Mouse (Mus musculus): ENCODE measurements around the gene Rsu1. TPM values are rescaled to one million over a fixed set of nuclear protein-coding genes. Genes with fewer than 3 reads are reported as not detected.

Gene Rsu1
- total RNA-seq, 1 experiment: 63.4 TPM

DNA sequence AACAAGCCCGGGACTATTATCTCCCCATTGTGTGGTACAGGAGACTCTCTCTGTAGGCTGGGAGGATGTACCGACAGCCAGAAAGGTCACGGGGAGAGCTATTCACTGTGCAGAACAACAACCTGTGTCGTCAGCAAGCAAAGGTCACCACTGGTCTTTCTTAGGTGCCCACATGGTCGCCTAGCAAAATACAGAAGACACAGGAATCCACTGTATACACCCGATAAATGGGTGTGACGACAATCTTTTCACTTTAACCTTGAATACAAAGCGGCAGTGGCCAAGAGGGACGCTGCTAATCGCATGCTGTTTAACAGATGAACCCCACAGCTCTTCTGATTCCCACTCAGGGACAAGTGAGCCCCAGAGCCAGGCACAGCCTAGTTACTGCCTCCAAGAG is 141.4 kb downstream of the Rsu1 start:
- no peaks in the 10 kb centered on the region for H3K9me3 ChIP-seq (ENCODE audit: control insufficient read depth, insufficient read depth, low read depth, low read length)
- no peak overlapping the region for H3K4me3 ChIP-seq (ENCODE audit: insufficient read depth in 1 of 2, low read depth in 1 of 2, low read length in 2 of 2, poor library complexity in 1 of 2, severe bottlenecking in 1 of 2)
- DNase-seq (ENCODE audit: low read depth, low spot score): no peak
- TF ChIP-seq ZC3H11A (IDR thresholded peaks at IDR 0.05; ENCODE audit: borderline replicate concordance, low read depth, low read length) (no peak), CHD2 (IDR thresholded peaks at IDR 0.05; ENCODE audit: low read depth, low read length) (no peak), MAFK (IDR thresholded peaks at IDR 0.05; ENCODE audit: insufficient read depth, low read depth, low read length) (no peak), HCFC1 (IDR thresholded peaks at IDR 0.05; ENCODE audit: borderline replicate concordance, insufficient read depth, low read length) (no peak), ZNF384 (IDR thresholded peaks at IDR 0.05; ENCODE audit: low read depth, low read length) (no peak)
- H3K9ac ChIP-seq (ENCODE audit: insufficient read depth, low read depth, low read length, poor library complexity, severe bottlenecking): no peak overlapping the region
- H3K4me1 ChIP-seq (ENCODE audit: control insufficient read depth in 2 of 2, insufficient read depth in 2 of 2, low read length in 2 of 2, poor library complexity in 1 of 2): no peaks in the 10 kb centered on the region
- in situ Hi-C loops (cut with MboI; ENCODE audit: low sequenced_read_pairs in 2 of 2, unreplicated experiment in 2 of 2): no loop called here
- H3K36me3 ChIP-seq (ENCODE audit: control insufficient read depth, insufficient read depth, low read length, poor library complexity, severe bottlenecking): no peaks in the 10 kb centered on the region
- H3K27ac ChIP-seq (ENCODE audit: insufficient read depth, low read depth, low read length, poor library complexity, severe bottlenecking): no peak overlapping the region

DNA sequence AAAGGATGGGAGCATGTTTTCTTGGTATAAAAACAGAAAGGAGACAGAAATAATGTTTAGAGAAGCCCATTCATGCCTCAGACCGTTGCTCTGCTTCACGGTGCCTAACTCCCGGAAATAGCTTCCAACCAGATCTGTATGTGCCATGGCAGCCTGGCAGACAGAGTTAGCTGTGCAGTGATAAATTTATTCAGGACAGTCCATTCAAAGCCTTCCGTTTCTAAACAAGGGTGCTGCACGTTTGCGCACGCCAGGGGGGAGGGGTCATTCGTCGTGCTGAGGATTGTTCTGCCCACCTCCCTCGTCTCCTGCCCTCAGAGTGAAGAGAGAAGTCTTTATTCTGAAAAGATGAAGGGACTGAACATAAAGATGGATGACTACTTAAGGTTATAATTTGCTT is 141.9 kb downstream of the Rsu1 start:
- TF ChIP-seq CHD2 (IDR thresholded peaks at IDR 0.05; ENCODE audit: low read depth, low read length) (no peak), MAFK (IDR thresholded peaks at IDR 0.05; ENCODE audit: insufficient read depth, low read depth, low read length) (no peak), ZC3H11A (IDR thresholded peaks at IDR 0.05; ENCODE audit: borderline replicate concordance, low read depth, low read length) (no peak), HCFC1 (IDR thresholded peaks at IDR 0.05; ENCODE audit: borderline replicate concordance, insufficient read depth, low read length) (no peak), ZNF384 (IDR thresholded peaks at IDR 0.05; ENCODE audit: low read depth, low read length) (no peak)
- Histone ChIP-seq H3K9ac (ENCODE audit: insufficient read depth, low read depth, low read length, poor library complexity, severe bottlenecking) (no peak overlapping the region), H3K4me1 (ENCODE audit: control insufficient read depth in 2 of 2, insufficient read depth in 2 of 2, low read length in 2 of 2, poor library complexity in 1 of 2) (no peaks in the 10 kb centered on the region), H3K9me3 (ENCODE audit: control insufficient read depth, insufficient read depth, low read depth, low read length) (no peaks in the 10 kb centered on the region), H3K36me3 (ENCODE audit: control insufficient read depth, insufficient read depth, low read length, poor library complexity, severe bottlenecking) (no peaks in the 10 kb centered on the region), H3K4me3 (ENCODE audit: insufficient read depth in 1 of 2, low read depth in 1 of 2, low read length in 2 of 2, poor library complexity in 1 of 2, severe bottlenecking in 1 of 2) (no peak overlapping the region), H3K27ac (ENCODE audit: insufficient read depth, low read depth, low read length, poor library complexity, severe bottlenecking) (no peak overlapping the region)
- in situ Hi-C loops (cut with MboI; ENCODE audit: low sequenced_read_pairs in 2 of 2, unreplicated experiment in 2 of 2): no loop called here
- DNase-seq (ENCODE audit: low read depth, low spot score): no peak

DNA sequence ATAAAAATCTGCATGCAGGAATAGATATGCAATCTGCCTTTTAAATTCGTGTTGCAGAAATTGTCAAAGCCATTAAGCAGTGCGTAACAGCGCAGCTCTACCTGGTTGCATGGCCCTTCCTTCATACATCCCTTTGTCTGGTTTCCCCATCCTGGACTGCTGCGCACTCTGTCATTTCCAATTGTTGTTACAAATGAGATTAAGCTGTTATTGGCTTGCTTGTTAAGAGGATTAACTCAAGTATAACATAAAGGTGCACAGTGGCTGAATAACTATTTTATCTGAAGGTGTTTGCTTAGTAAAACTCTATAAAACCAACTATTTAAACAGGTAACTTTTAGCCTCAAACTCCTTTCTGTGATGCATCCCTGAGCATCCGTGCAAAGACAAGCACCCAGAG is 150.8 kb downstream of the Rsu1 start:
- H3K9ac ChIP-seq (ENCODE audit: insufficient read depth, low read depth, low read length, poor library complexity, severe bottlenecking): no peak overlapping the region
- TF ChIP-seq MAFK (IDR thresholded peaks at IDR 0.05; ENCODE audit: insufficient read depth, low read depth, low read length) (no peak), ZC3H11A (IDR thresholded peaks at IDR 0.05; ENCODE audit: borderline replicate concordance, low read depth, low read length) (no peak), HCFC1 (IDR thresholded peaks at IDR 0.05; ENCODE audit: borderline replicate concordance, insufficient read depth, low read length) (no peak)
- in situ Hi-C loops (cut with MboI; ENCODE audit: low sequenced_read_pairs in 2 of 2, unreplicated experiment in 2 of 2): no loop called here
- H3K36me3 ChIP-seq (ENCODE audit: control insufficient read depth, insufficient read depth, low read length, poor library complexity, severe bottlenecking): no peaks in the 10 kb centered on the region
- H3K9me3 ChIP-seq (ENCODE audit: control insufficient read depth, insufficient read depth, low read depth, low read length): no peaks in the 10 kb centered on the region
- no peak for DNase-seq (ENCODE audit: low read depth, low spot score)
- H3K4me3 ChIP-seq (ENCODE audit: insufficient read depth in 1 of 2, low read depth in 1 of 2, low read length in 2 of 2, poor library complexity in 1 of 2, severe bottlenecking in 1 of 2): no peak overlapping the region
- no peaks in the 10 kb centered on the region for H3K4me1 ChIP-seq (ENCODE audit: control insufficient read depth in 2 of 2, insufficient read depth in 2 of 2, low read length in 2 of 2, poor library complexity in 1 of 2)
- no peak overlapping the region for H3K27ac ChIP-seq (ENCODE audit: insufficient read depth, low read depth, low read length, poor library complexity, severe bottlenecking)

DNA sequence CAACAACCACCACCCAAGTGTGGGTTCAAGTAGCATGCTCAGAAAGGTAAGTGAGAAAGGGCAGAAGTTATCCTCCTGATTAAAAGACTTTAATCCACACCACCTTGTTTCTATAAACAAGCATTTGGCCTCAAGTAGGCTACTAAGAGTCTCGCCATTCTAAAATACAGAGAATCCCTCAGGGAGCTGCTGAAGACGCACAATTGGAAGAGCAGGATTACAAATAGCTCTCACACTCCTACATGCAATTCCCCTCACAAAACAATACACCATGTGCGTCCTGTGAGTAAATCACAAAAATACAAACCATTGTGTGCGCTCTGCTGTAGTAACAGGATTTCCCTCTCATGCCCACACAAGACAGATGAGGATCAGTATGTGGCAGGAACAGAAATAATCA is 153.3 kb downstream of the Rsu1 start:
- Histone ChIP-seq H3K4me1 (ENCODE audit: control insufficient read depth in 2 of 2, insufficient read depth in 2 of 2, low read length in 2 of 2, poor library complexity in 1 of 2) (no peaks in the 10 kb centered on the region), H3K4me3 (ENCODE audit: insufficient read depth in 1 of 2, low read depth in 1 of 2, low read length in 2 of 2, poor library complexity in 1 of 2, severe bottlenecking in 1 of 2) (no peak overlapping the region), H3K9ac (ENCODE audit: insufficient read depth, low read depth, low read length, poor library complexity, severe bottlenecking) (no peak overlapping the region), H3K36me3 (ENCODE audit: control insufficient read depth, insufficient read depth, low read length, poor library complexity, severe bottlenecking) (no peaks in the 10 kb centered on the region), H3K27ac (ENCODE audit: insufficient read depth, low read depth, low read length, poor library complexity, severe bottlenecking) (no peak overlapping the region), H3K9me3 (ENCODE audit: control insufficient read depth, insufficient read depth, low read depth, low read length) (no peaks in the 10 kb centered on the region)
- DNase-seq (ENCODE audit: low read depth, low spot score): no peak
- no peak for TF ChIP-seq HCFC1 (IDR thresholded peaks at IDR 0.05; ENCODE audit: borderline replicate concordance, insufficient read depth, low read length)
- no peak for TF ChIP-seq ZC3H11A (IDR thresholded peaks at IDR 0.05; ENCODE audit: borderline replicate concordance, low read depth, low read length)
- TF ChIP-seq MAFK (IDR thresholded peaks at IDR 0.05; ENCODE audit: insufficient read depth, low read depth, low read length): no peak
- no peak for TF ChIP-seq ZNF384 (IDR thresholded peaks at IDR 0.05; ENCODE audit: low read depth, low read length)
- no peak for TF ChIP-seq CHD2 (IDR thresholded peaks at IDR 0.05; ENCODE audit: low read depth, low read length)
- in situ Hi-C loops (cut with MboI; ENCODE audit: low sequenced_read_pairs in 2 of 2, unreplicated experiment in 2 of 2): no loop called here

DNA sequence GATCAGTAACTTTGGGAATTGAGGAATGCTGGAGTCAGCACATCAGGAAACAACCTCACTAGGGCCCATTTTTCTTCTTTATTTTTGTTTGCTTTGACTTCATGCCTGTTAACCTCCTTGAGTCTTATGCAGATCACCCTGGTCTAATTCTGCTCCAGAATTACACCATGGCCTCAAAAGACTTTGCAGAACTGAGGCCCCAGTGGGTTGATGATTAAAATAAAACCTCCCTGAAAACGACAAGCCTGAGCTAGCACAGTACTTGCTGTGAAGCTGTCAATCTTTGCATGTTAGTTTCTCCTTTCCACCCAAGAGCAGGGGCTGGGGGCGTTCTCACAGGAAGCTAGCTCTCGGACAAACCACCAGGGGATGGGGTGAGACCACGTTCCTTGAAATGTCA is 164.7 kb downstream of the Rsu1 start:
- no peak overlapping the region for H3K4me3 ChIP-seq (ENCODE audit: insufficient read depth in 1 of 2, low read depth in 1 of 2, low read length in 2 of 2, poor library complexity in 1 of 2, severe bottlenecking in 1 of 2)
- no peak for TF ChIP-seq MAFK (IDR thresholded peaks at IDR 0.05; ENCODE audit: insufficient read depth, low read depth, low read length)
- no peak for TF ChIP-seq CHD2 (IDR thresholded peaks at IDR 0.05; ENCODE audit: low read depth, low read length)
- no peak for TF ChIP-seq HCFC1 (IDR thresholded peaks at IDR 0.05; ENCODE audit: borderline replicate concordance, insufficient read depth, low read length)
- no peak for TF ChIP-seq ZC3H11A (IDR thresholded peaks at IDR 0.05; ENCODE audit: borderline replicate concordance, low read depth, low read length)
- no peak for TF ChIP-seq ZNF384 (IDR thresholded peaks at IDR 0.05; ENCODE audit: low read depth, low read length)
- H3K9ac ChIP-seq (ENCODE audit: insufficient read depth, low read depth, low read length, poor library complexity, severe bottlenecking): no peak overlapping the region
- DNase-seq (ENCODE audit: low read depth, low spot score): no peak
- H3K27ac ChIP-seq (ENCODE audit: insufficient read depth, low read depth, low read length, poor library complexity, severe bottlenecking): no peak overlapping the region
- H3K9me3 ChIP-seq (ENCODE audit: control insufficient read depth, insufficient read depth, low read depth, low read length): no peaks in the 10 kb centered on the region
- no peaks in the 10 kb centered on the region for H3K4me1 ChIP-seq (ENCODE audit: control insufficient read depth in 2 of 2, insufficient read depth in 2 of 2, low read length in 2 of 2, poor library complexity in 1 of 2)
- H3K36me3 ChIP-seq (ENCODE audit: control insufficient read depth, insufficient read depth, low read length, poor library complexity, severe bottlenecking): no peaks in the 10 kb centered on the region
- in situ Hi-C loops (cut with MboI; ENCODE audit: low sequenced_read_pairs in 2 of 2, unreplicated experiment in 2 of 2): no loop called here
